Mouse (Mus musculus) embryonic fibroblast, embryonic 13.5 days (primary cell): ENCODE data around the gene Zfyve9. TPM values are rescaled to one million over a fixed set of nuclear protein-coding genes. Genes with fewer than 3 reads are reported as not detected.
"Not testable (repeated sequence)": the region's sequence is repeated elsewhere in the genome, so short reads cannot be mapped to it uniquely, and the experiment has no call there.

Experiments
- H3K27ac ChIP-seq: 2 replicates; pipeline ENCODE4 v1.5.1; 2012; ENCODE audit warnings: low read length, control low read depth, inconsistent platforms; ENCODE audit not compliant: insufficient read depth
- H3K4me1 ChIP-seq: 2 replicates; pipeline ENCODE4 v1.6.1; 2011; ENCODE audit warnings: low read length; ENCODE audit not compliant: control insufficient read depth, insufficient read depth
- H3K4me3 ChIP-seq: 2 replicates; pipeline ENCODE4 v1.5.1; 2011; ENCODE audit warnings: mild to moderate bottlenecking, control low read depth, low read length; ENCODE audit not compliant: insufficient read depth
- CTCF ChIP-seq: IDR thresholded peaks from 2 replicates; pipeline ENCODE4 v1.5.1; 2011; ENCODE audit warnings: mild to moderate bottlenecking, control low read depth, low read length, moderate library complexity, borderline replicate concordance; ENCODE audit not compliant: insufficient read depth
- POLR2A ChIP-seq: IDR thresholded peaks from 2 replicates; pipeline ENCODE4 v1.6.1; 2011; ENCODE audit warnings: low read depth, mild to moderate bottlenecking, control low read depth, low read length, moderate library complexity
- polyA plus RNA-seq: library from polyadenylated mRNA; stranded (reverse); fragments of >200 nt; gene quantifications from 2 replicates; pipeline ENCODE4 v1.2.4, GENCODE M21; 2011; ENCODE audit warnings: low read depth; ENCODE audit not compliant: missing spikeins, insufficient read length

Zfyve9 gene
- polyA plus RNA-seq, 1 experiment = 20.4 TPM

DNA sequence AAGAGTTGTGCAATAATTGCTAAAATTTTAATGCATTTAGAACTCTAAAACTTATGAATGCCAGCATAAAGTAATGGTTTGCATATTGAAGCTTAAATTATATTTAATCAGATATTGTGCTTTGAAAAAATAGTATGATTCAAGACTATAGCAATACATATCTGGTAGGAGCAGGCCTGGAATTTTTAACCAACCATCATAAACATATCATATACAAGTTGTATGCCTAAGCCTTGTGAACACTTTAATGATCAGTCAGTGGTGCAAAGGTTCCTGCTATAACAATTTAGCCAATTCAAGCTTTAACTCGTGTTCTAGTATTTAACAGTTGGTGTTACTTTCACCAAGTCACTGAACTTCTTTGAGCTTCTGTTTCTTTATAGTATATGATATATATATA, 50.1 kb downstream of the Zfyve9 start:
- H3K27ac ChIP-seq = no peak overlapping the region
- H3K4me3 ChIP-seq = no peak overlapping the region
- H3K4me1 ChIP-seq = no peaks in the 10 kb centered on the region
- TF ChIP-seq POLR2A = no peak
- no peak for TF ChIP-seq CTCF

DNA sequence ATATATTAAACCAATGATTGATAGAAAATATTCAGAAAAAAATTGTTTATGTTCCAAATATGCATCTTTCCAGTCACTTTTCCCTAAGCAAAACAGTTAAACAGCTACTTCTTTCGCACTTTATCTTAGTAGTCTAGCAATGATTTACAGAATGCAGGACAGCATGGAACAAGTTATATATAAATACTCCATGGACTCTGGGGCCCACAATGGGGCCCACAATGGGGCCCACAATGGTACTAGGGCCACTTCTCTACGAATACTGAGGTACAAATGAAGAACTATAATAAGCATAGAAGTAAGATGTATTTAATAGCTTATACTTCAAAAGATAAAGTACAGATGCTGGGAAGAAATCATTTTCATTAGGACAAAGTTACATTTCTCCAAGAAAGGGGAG, 56.5 kb downstream of the Zfyve9 start:
- Histone ChIP-seq H3K4me1 (no peaks in the 10 kb centered on the region), H3K4me3 (no peak overlapping the region), H3K27ac (no peak overlapping the region)
- TF ChIP-seq CTCF = no peak
- TF ChIP-seq POLR2A = no peak

DNA sequence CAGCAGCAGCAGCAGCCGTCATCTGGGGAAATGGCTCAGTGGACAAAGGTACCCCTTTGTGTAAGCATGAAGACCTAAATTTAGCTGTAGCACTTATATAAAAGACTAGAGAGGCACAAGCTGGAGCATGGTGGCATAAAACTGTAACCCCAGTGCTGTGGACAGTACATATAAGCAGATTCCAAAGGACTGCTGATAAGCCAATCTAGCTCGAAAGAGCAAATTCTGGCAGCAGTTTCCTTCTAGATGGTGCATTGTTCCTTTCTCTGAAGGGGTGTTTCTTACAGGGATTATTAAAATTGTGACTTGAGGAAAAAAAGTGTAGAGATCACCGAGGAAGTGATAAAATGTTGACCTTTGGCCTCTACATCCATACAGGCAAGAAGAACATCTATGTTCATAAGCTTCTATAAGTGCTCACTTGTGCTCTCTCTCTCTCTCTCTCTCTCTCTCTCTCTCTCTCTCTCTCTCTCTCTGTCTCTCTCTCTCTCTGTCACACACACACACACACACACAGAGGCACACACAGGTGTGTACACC, 59.3 kb downstream of the Zfyve9 start:
- Histone ChIP-seq H3K27ac (no peak overlapping the region), H3K4me3 (no peak overlapping the region), H3K4me1 (no peaks in the 10 kb centered on the region)
- TF ChIP-seq CTCF = no peak
- TF ChIP-seq POLR2A = no peak

- no peak for TF ChIP-seq POLR2A
- TF ChIP-seq CTCF = no peak
- H3K4me3 ChIP-seq = no peak within 1 kb of the TSS
- no peaks in the 10 kb centered on the region for H3K4me1 ChIP-seq
- no peak within 1 kb of the TSS for H3K27ac ChIP-seq
Measured at GRCm38 (mm10) chr4:108719349-108719748, 61.2 kb downstream of the Zfyve9 start, which contains the start of gene 3110021N24Rik. 3110021N24Rik (plus strand) TSS chr4:108719649.

- H3K27ac ChIP-seq = no peak overlapping the region
- H3K4me1 ChIP-seq = no peaks in the 10 kb centered on the region
- H3K4me3 ChIP-seq = no peak overlapping the region
- TF ChIP-seq CTCF (no peak), POLR2A (no peak)
Measured at GRCm38 (mm10) chr4:108708209-108708608, 72.4 kb downstream of the Zfyve9 start.

DNA sequence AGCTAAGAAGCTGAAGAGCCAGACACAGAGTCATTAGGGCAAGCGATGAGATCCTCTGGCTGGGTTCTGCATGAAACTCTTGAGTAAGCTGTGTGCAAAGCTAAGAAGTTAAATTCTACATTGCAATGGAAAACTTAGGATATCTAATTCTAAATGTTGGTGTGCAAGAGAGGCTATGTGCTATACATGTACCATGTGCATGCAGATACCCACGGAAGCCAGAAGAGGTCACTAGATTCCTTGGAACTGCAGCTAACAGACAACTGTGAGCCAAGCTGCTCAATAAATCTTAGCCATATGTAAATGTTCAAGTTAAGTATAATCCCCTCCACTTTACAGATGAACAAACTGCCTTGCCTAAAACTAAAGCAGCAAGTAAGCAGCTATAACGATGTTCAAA, 83.7 kb downstream of the Zfyve9 start:
- Histone ChIP-seq H3K4me3 (no peak overlapping the region), H3K4me1 (no peaks in the 10 kb centered on the region), H3K27ac (no peak overlapping the region)
- TF ChIP-seq CTCF (no peak), POLR2A (no peak)

- Histone ChIP-seq H3K4me3 (no peak overlapping the region), H3K4me1 (no peaks in the 10 kb centered on the region), H3K27ac (no peak overlapping the region)
- no peak for TF ChIP-seq CTCF
- no peak for TF ChIP-seq POLR2A
Measured at GRCm38 (mm10) chr4:108691469-108691868, 89.1 kb downstream of the Zfyve9 start.

- no peak overlapping the region for H3K27ac ChIP-seq
- H3K4me1 ChIP-seq = no peaks in the 10 kb centered on the region
- no peak overlapping the region for H3K4me3 ChIP-seq
- TF ChIP-seq POLR2A (no peak), CTCF (no peak)
Measured at GRCm38 (mm10) chr4:108690479-108690878, 90.1 kb downstream of the Zfyve9 start.

- not testable (repeated sequence) for H3K27ac ChIP-seq, H3K4me3 ChIP-seq, H3K4me1 ChIP-seq
Measured at GRCm38 (mm10) chr4:108687098-108687497, 93.5 kb downstream of the Zfyve9 start.

- H3K27ac ChIP-seq = no peak overlapping the region
- no peak for TF ChIP-seq CTCF
- no peak for TF ChIP-seq POLR2A
- H3K4me3 ChIP-seq = no peak overlapping the region
- H3K4me1 ChIP-seq = no peaks in the 10 kb centered on the region
Measured at GRCm38 (mm10) chr4:108686156-108686555, 94.4 kb downstream of the Zfyve9 start.

GRCm38 (mm10) chr4:108664407-108664806, 116.2 kb downstream of the Zfyve9 start:
- H3K4me3 ChIP-seq = no peak overlapping the region
- no peak overlapping the region for H3K27ac ChIP-seq
- H3K4me1 ChIP-seq = no peaks in the 10 kb centered on the region
- TF ChIP-seq POLR2A (no peak), CTCF (no peak)
